Mouse (Mus musculus): ENCODE results near the gene Foxn2. TPM values are rescaled to one million over a fixed set of nuclear protein-coding genes. Genes with fewer than 3 reads are reported as not detected.

Foxn2 gene
- total RNA-seq, 2 experiments from 2014 or later, result 11.9 to 13.5 TPM

- DNase-seq, result no peak
- intact Hi-C loops (cut with DNase I), result no loop called here
Measured at GRCm38 (mm10) chr17:88484951-88485350, 44.4 kb downstream of the Foxn2 start.

GRCm38 (mm10) chr17:88490546-88490945, 50.0 kb downstream of the Foxn2 start:
- DNase-seq, result no peak
- intact Hi-C loops (cut with DNase I), result no loop called here

GRCm38 (mm10) chr17:88491366-88492106, 51.0 kb downstream of the Foxn2 start:
- no peak for DNase-seq
- intact Hi-C loops (cut with DNase I), result no loop called here

GRCm38 (mm10) chr17:88492107-88492460, 51.6 kb downstream of the Foxn2 start:
- no peak for DNase-seq
- intact Hi-C loops (cut with DNase I), result no loop called here

- intact Hi-C loops (cut with DNase I), result no loop called here
- no peak for DNase-seq
Measured at GRCm38 (mm10) chr17:88493551-88493950, 53.0 kb downstream of the Foxn2 start.

- DNase-seq, result peak; percentile 20 to 25
- intact Hi-C loops (cut with DNase I), result no loop called here
Measured at GRCm38 (mm10) chr17:88494121-88494771, 53.7 kb downstream of the Foxn2 start.

GRCm38 (mm10) chr17:88494772-88495132, 54.2 kb downstream of the Foxn2 start:
- intact Hi-C loops (cut with DNase I), result no loop called here
- no peak for DNase-seq

- intact Hi-C loops (cut with DNase I), result no loop called here
- no peak for DNase-seq
Measured at GRCm38 (mm10) chr17:88498090-88498682, 57.7 kb downstream of the Foxn2 start.

GRCm38 (mm10) chr17:88504056-88504455, 63.5 kb downstream of the Foxn2 start:
- DNase-seq, result no peak
- intact Hi-C loops (cut with DNase I), result no loop called here

GRCm38 (mm10) chr17:88505275-88505723, 64.8 kb downstream of the Foxn2 start:
- DNase-seq, result no peak
- intact Hi-C loops (cut with DNase I), result no loop called here

GRCm38 (mm10) chr17:88505941-88506340, 65.4 kb downstream of the Foxn2 start:
- DNase-seq, result no peak
- intact Hi-C loops (cut with DNase I), result no loop called here

- intact Hi-C loops (cut with DNase I), result no loop called here
- DNase-seq, result no peak
Measured at GRCm38 (mm10) chr17:88507376-88507775, 66.9 kb downstream of the Foxn2 start.

- intact Hi-C loops (cut with DNase I), result no loop called here
- DNase-seq, result peak; percentile 63
Measured at GRCm38 (mm10) chr17:88508846-88509508, 68.5 kb downstream of the Foxn2 start.

GRCm38 (mm10) chr17:88509999-88510398, 69.5 kb downstream of the Foxn2 start:
- intact Hi-C loops (cut with DNase I), result loop anchor here (2.0 to 5.0 kb wide), 5 partner anchors 68 to 483 kb away; partner anchors contain the start of gene Foxn2
- no peak for DNase-seq

GRCm38 (mm10) chr17:88511095-88511551, 70.6 kb downstream of the Foxn2 start:
- DNase-seq, result peak; percentile 82 to 85
- intact Hi-C loops (cut with DNase I), result loop anchor here (2.0 to 5.0 kb wide), 5 partner anchors 69 to 484 kb away; partner anchors contain the start of gene Foxn2

GRCm38 (mm10) chr17:88516477-88516876, 76.0 kb downstream of the Foxn2 start:
- intact Hi-C loops (cut with DNase I), result no loop called here

GRCm38 (mm10) chr17:88527781-88528180, 87.3 kb downstream of the Foxn2 start:
- DNase-seq, result peak in 1 of 2 experiments; percentile 50

More at GRCm38 (mm10) chr17:88516477-88516876, 76.0 kb downstream of the Foxn2 start:
- DNase-seq, result no peak

GRCm38 (mm10) chr17:88529519-88530235, 89.2 kb downstream of the Foxn2 start, which contains the start of gene Ppp1r21:
Gene Ppp1r21, plus strand, starts transcription at chr17:88530118.
- intact Hi-C loops (cut with DNase I), result loop anchor here (1.0 to 5.0 kb wide), 2 partner anchors 112 to 272 kb away; no protein-coding TSS in a partner anchor

More at GRCm38 (mm10) chr17:88527781-88528180, 87.3 kb downstream of the Foxn2 start:
- intact Hi-C loops (cut with DNase I), result loop anchor here (5.0 kb wide), 1 partner anchor 270 kb away; no protein-coding TSS in a partner anchor

GRCm38 (mm10) chr17:88530236-88530619, 89.7 kb downstream of the Foxn2 start:
- intact Hi-C loops (cut with DNase I), result loop anchor here (1.0 kb wide), 1 partner anchor 111 kb away; no protein-coding TSS in a partner anchor
- no peak for DNase-seq

More at GRCm38 (mm10) chr17:88529519-88530235, 89.2 kb downstream of the Foxn2 start, which contains the start of gene Ppp1r21:
- DNase-seq, result peak; percentile 98 to 99

Measured in heart, postnatal 14 days (tissue).